Mouse (Mus musculus): ENCODE results near the gene Nit2.

The Nit2 gene

DNA sequence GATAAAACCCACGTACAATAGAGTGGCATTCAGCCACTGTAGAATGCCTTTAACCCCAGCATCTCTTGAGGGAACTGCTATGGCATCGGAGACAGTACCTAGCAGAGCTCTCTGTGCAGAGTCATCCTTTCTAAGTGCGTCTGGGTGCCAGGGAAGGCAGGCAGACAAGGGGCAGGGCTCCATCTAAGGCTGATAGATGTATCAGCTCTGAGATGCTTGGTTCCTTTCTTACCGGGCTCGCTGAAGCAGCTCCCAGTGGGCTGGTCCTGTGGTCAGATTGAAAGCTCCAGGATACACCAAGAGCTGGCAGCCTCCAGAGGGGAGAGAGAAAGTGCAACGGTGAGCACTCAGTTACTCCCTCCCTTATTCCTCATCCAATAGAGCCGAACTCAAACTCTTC is 7.3 kb downstream of the Nit2 start:
- DNase-seq: peak; percentile 55

DNA sequence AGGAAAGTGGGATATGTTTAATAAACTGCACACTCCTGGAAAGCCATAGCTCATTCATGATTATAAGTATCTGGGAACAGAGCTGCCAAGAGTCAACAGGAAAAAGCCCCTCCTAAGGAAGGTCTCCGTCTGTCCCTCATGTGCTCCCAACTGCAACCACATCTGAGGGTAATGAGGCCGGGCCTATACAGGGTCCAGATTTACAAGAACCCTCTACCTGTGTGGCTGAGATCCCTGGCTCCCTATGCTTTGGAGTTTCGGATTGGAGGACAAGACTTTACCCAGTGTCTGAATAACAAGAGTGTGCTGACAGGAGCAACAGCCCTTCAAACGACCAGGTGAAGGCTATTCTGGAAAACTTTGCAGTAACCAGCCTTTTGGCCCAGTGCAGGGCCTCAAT is 9.4 kb downstream of the Nit2 start:
- peak; percentile 82 for DNase-seq

DNA sequence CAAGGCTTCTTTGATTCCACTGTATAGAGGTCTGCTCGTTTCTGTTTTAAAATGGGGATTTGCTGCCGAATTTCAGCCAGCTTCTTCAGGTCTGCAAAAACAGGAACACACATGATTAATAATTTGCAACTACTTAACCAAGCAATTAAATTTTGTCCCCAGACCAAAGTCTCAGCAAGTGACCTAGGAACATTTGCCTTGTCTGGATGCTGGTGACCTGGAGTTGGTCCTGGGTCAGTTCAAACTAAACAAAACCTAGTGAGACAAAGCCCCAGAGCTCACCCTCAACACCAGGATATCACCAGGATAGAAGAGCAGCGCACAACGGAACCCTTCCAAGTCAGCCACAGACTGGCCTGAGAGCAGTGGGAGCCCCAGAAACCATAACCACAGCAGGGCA is 10.1 kb downstream of the Nit2 start:
- DNase-seq: peak; percentile 75

DNA sequence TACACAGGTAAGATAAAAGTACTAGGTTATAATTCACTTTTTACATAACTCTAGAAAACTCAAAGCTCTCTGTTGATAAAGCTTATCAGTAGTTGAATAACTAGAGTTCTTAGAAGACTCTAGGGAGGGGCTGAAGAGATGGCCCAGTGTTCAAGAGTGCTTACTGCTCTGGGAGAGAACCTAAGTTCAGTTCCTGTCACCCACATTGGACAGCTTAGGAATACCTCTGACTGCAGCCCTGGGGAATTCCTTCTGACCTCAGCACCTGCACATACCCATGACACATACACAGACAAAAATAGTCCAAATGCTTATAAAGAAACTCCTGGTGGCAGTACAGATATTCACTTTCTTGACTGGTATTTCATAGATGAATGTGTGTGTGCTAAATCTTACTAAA is 11.2 kb downstream of the Nit2 start:
- peak; percentile 13 for DNase-seq

DNA sequence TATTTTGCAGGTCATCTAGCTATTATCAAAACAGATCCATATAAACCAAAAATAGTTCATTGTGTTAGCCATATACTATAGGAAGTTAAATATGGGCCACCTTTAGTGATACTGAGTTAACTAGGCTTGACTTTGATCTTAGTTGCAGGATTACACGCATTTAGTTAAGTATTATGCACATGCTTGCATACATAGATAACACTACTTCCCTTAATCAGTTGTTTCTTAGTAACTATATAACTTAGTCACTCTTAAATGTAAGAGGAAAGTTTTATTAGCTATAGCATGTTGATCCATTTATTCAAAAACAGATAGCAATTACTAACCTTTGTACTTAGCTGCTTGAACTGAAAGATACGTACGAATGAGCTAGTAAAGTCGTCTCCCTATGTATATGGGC is 15.7 kb downstream of the Nit2 start:
- DNase-seq: no peak

DNA sequence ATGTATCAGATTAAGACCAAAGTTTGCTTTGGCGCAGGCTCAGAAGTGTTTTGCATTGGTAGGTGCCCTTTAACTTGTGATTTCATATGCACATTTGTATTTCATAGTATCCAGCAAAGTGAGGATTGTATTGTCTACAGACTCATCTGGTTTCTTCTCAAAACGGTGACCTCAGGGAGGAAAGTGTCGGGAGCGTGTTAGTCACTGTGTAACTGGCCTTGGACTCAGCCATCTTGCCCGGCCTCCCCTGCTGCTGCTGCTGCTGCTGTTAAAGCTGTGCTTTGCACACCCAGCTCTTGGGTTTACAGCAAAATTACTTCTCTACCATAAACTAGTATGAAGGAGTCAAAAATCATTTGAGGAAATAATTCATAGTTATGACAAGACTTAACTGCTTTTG is 22.4 kb downstream of the Nit2 start:
- DNase-seq: no peak

DNA sequence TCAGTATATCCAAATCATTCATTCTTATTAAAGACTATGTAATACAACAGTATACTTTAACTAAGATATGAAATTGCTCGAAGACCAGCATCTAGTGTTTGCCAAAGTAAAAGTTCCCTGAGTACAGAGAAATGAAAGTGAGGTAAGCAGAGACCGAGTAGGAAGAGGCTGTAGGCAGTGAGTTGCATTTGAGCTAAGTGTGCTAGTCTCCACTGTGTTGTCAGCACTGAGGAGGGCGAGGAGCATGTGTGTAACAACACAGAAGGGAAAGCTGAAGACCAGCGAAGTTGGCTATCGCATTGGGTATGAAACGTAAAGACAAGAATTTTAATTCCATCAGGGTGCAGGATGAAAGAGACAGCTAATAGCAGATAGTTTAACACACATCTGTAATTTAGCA is 33.5 kb downstream of the Nit2 start:
- no peak for DNase-seq

DNA sequence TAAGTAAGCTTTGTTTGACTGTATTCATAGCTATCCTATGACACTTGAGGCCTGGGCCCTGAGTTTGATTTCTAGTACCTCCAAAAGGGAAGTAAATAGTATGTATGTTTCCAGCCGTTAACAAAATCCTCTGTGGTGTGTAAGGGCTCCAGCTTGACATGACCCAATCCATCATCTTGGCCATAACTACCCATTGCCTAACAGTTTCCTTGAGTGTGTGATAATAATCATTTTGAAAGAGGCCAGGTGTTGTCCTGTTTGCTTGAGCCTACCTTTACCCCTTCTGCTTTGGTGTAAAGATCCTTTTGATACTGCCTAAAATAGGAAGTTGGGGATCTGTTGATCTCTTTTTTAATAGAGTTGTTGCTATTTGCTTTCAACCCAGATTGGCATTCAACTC is 34.8 kb downstream of the Nit2 start:
- no peak for DNase-seq

DNA sequence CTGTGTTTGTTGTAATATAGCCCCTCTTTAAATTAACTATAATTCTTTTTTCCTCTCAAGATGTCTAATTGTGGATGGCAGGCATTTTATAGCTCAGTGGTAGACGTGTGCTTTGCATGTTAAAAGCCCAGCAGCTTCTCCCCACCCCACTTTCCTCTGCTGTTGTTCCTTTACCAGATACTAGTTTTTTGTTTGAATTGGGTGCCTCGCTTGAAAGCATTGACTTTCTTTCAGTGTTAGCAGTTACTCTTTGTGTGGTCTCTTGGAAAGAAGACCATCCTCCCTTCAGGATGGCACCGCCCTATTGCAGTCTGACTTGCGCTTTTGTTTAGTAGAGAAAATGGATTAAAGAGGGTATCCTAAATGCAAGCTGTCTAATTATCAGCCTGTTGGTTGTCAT is 35.6 kb downstream of the Nit2 start:
- DNase-seq: no peak

DNA sequence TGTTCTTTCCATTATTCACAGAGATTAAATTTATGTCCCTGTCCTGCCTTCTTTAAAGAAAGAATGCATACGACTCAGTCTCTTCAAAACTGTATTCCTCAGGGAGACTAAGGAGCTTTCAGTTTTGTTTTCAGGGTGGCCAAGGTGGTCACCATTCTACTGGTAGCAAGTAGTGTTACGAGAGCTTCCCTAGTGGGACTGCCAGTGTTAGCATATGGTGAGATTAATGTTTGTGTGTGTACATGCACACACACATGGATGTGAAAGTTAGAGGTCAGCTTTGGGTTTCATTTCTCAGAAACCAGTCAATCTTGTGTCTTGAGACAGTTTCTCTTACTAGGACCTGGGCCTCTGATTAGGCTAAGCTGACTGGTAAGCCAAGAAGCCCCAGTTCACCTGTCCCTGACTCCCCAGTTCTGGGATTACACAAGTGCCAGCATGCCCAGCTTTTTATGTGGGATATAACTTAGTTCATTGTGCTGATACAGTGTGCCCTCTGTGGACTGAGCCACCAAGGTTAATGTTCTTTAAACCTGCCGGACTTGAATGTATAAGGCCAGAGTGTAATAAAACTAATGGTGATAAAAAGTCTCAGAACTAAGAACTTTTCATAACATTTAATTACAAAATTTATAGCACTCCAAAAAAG is 36.3 kb downstream of the Nit2 start:
- no peak for DNase-seq

DNA sequence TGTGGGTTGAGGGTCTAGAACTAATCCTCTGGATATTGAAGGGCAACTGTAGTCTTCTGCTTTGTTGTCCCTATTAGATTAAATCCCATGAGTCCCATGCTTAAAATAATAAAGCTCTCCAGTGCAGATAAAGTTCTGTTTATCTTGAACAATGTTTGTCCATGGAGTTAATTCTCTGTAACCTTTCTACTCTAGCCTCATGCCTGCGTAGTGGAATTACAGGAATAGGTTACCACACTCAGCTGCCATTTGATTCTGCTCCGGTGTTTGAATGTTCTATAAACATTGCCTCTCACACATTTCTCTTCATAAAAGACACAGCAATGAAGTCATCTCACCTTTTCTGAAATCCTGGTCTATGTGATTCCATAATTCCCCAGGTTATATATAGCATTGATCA is 39.3 kb downstream of the Nit2 start:
- no peak for DNase-seq

DNA sequence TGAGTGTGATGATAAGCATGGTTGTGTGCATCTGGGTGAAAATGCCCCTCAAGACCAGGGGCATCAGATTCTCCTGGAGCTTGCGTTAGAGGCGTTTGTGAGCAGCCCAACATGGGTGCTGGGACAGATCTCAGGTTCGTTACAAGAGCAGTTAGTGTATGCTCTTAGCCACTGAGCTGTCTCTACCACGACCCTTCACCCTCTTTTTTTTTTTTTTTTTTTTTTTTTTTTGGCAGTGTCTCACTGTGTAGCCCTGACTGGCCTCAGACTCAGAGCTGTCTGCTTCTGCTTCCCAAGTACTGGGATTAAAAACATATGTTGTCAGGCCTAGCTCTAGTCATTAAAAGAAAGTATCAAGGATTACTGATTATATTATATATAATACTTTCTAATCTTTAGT is 40.9 kb downstream of the Nit2 start:
- no peak for DNase-seq

DNA sequence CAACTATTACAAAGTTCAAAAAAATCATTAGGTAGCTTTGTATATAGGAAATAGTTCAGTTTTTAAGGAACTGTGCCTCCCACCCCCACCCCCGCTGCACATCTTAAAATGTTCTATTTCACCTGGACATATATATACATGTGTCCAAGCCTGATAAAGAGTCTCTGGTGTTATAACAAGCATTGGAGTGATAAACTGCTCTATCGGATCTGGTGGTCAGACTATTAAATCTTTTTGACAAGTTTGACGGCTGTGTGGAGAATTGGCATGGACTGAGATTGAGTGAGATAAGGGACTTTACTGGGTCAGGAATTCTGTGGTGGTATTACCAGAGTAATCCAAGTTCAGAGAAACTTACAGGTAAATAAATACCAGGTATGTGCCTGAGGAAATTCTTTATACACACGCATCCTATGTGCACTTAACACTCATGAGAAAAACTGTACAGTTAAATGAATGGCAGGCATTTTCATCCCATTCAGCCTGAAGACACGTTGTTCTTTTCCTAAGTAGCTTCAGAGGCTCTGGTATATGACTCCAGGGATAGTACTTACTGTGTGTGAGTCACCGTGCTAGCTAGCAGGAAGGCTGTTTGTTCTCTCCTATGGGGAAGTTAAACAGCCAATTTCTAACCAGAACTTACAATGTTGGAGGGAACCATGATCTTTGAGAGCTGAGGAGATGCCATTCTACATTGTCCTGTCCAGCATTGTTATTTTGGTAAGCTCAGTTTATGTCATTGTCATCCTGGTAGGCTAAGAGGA is 44.3 kb downstream of the Nit2 start:
- no peak for DNase-seq

DNA sequence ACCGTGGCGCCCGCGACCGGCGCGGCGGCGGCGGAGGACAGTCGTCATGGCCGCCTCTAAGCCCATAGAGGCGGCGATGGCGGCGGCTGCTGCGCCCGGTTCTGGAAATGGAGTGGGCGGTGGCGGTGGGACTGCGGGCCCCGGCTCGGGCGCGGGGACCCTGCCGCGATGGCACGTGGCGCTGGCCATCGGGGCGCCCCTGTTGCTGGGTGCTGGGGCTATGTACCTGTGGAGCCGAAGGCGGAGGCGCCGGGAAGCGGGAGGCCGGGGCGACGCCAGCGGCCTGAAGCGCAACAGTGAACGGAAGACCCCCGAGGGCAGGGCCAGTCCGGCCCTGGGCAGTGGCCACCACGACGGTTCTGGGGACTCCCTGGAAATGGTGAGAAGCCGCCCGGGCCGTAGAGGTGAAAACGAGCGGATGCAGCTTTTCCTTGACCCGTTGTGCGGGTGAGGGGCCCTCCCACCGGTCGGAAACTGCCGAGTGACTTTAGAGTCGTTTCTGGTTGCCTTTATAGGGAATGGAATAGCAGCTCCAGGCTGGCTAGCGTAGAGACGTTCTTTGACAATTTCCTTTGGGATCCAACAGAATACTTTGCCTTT is 45.2 kb downstream of the Nit2 start:
- no peak for DNase-seq

DNA sequence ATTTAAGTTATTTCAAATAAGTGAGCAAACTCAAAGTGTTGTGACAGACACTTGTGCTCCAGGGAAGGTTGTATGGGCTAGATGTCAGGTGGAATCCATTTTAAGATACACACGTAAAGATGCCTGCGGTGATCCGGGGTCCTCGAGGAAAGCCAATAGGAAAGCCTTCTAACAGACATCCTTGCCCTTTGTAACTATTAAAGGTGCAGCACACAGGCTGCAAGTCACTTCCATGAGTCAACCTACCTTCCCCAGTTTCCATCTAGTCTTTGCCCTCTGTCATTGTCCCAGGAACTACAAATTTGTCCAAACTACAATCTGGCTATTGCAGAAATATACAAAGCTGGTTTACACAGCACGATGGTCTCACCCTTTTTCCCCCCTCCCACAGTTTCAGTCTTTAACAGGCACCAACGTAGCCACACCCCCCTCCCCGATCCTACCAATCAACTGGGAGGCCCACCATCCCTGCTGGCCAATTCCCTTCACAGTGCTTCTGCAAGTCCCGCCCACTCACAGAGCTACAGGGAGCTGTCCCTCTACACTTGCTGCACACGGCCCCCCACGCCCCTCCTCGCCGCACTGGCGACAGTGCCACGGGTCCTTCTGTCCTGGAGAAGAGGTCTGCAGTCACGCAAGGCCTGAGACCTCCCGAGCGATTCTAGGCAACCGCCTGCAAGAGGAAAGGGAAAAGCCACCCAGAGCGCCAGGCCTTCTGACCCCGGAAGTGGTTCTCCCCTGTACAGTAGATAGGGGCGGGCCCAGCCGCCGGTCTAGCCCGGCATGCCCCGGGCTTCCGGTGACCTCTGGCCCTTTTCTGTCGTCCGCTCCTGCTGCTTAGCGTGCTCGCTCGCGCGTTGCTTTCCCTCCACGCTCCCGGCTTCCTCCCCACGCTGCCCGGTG is 46.0 kb downstream of the Nit2 start, which contains the start of gene Tomm70a:
TSS of gene Tomm70a (plus strand) at position 791 of the 903 bp plus-strand sequence.
- DNase-seq: peak; percentile 100

DNA sequence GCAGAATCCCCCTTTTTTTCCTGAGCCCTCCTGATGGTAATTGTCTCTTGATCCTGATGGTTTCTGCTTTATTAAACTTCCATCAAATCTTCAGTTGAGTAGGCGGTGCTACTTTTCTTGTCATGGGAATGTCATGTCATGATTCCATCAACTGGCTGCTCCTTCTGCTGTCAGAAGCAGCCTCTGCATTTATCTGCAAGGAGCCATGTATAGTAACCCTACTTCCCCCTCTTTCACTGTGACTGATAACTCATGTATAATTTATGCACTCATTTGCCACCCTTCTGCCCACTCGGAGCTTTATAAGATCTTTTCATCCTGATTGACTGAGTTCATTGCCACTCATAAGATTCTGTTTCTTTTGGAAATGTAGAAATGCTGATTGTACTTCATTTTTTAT is 49.6 kb downstream of the Nit2 start:
- DNase-seq: no peak

DNA sequence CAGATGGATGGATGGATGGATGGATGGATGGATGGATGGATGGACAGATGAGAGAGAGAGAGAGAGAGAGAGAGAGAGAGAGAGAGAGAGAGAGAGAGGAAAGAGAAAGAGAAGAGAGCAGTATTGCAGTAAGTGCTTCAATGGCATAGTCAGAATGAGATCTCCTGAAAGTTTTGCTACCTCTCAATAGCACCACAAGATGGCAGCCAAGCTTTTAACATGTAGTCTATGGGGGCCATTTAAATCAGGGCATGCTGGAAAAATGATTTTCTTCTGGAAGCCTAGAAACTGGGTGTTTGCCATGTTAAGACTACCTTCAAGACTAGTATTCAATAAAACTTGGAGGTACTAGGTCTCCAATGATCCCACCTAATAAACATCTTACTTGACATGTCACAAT is 51.1 kb downstream of the Nit2 start:
- no peak for DNase-seq

Measured in heart, adult 11 months (tissue).